Mouse (Mus musculus): Measurements from ENCODE around the gene Kcnq1. TPM values are rescaled to one million over a fixed set of nuclear protein-coding genes. Genes with fewer than 3 reads are reported as not detected.
A peak's percentile ranks its signal among the peaks of the same experiment; 100 is the strongest.

Kcnq1 gene
- polyA plus RNA-seq, 1 experiment from 2014 or later: 1.5 TPM

- 82% methylated on average over 5 of the region's 5 CpGs for WGBS
- no peak for DNase-seq (ENCODE audit: low spot score)
Measured at GRCm38 (mm10) chr7:143132815-143133214, 26.7 kb downstream of the Kcnq1 start.

GRCm38 (mm10) chr7:143136125-143136524, 30.0 kb downstream of the Kcnq1 start:
- H3K27me3 ChIP-seq (ENCODE audit: control insufficient read depth, insufficient read depth, low read length): no peaks in the 10 kb centered on the region

More at GRCm38 (mm10) chr7:143132815-143133214, 26.7 kb downstream of the Kcnq1 start:
- Histone ChIP-seq H3K4me3 (ENCODE audit: low read depth, low read length) (no peak overlapping the region), H3K4me2 (ENCODE audit: low read depth, low read length, severe bottlenecking) (no peak overlapping the region), H3K36me3 (ENCODE audit: control insufficient read depth, insufficient read depth, low read length) (no peaks in the 10 kb centered on the region), H3K27me3 (ENCODE audit: control insufficient read depth, insufficient read depth, low read length) (no peaks in the 10 kb centered on the region), H3K4me1 (replicated peaks; ENCODE audit: control insufficient read depth, insufficient read depth, low read length) (no peaks in the 10 kb centered on the region), H3K27ac (ENCODE audit: low read depth, low read length) (no peak overlapping the region), H3K9ac (ENCODE audit: low read length) (no peak overlapping the region), H3K9me3 (ENCODE audit: control insufficient read depth, low read length) (no peaks in the 10 kb centered on the region)
- ATAC-seq (replicated peaks; ENCODE audit: low FRiP score): no peak

GRCm38 (mm10) chr7:143136561-143136960, 30.4 kb downstream of the Kcnq1 start:
- no peaks in the 10 kb centered on the region for H3K27me3 ChIP-seq (ENCODE audit: control insufficient read depth, insufficient read depth, low read length)
- WGBS: 72% methylated on average over 5 of the region's 5 CpGs

More at GRCm38 (mm10) chr7:143136125-143136524, 30.0 kb downstream of the Kcnq1 start:
- Histone ChIP-seq H3K36me3 (ENCODE audit: control insufficient read depth, insufficient read depth, low read length) (no peaks in the 10 kb centered on the region), H3K4me3 (ENCODE audit: low read depth, low read length) (no peak overlapping the region), H3K4me2 (ENCODE audit: low read depth, low read length, severe bottlenecking) (no peak overlapping the region), H3K4me1 (replicated peaks; ENCODE audit: control insufficient read depth, insufficient read depth, low read length) (no peaks in the 10 kb centered on the region), H3K27ac (ENCODE audit: low read depth, low read length) (no peak overlapping the region), H3K9ac (ENCODE audit: low read length) (no peak overlapping the region), H3K9me3 (ENCODE audit: control insufficient read depth, low read length) (no peaks in the 10 kb centered on the region)
- DNase-seq (ENCODE audit: low spot score): no peak
- no peak for ATAC-seq (replicated peaks; ENCODE audit: low FRiP score)
- WGBS: 66% methylated on average over 2 of the region's 2 CpGs

GRCm38 (mm10) chr7:143138789-143139188, 32.6 kb downstream of the Kcnq1 start:
- Histone ChIP-seq H3K4me2 (ENCODE audit: low read depth, low read length, severe bottlenecking) (no peak overlapping the region), H3K9ac (ENCODE audit: low read length) (no peak overlapping the region), H3K27me3 (ENCODE audit: control insufficient read depth, insufficient read depth, low read length) (no peaks in the 10 kb centered on the region), H3K9me3 (ENCODE audit: control insufficient read depth, low read length) (no peaks in the 10 kb centered on the region), H3K4me3 (ENCODE audit: low read depth, low read length) (no peak overlapping the region), H3K27ac (ENCODE audit: low read depth, low read length) (no peak overlapping the region), H3K4me1 (replicated peaks; ENCODE audit: control insufficient read depth, insufficient read depth, low read length) (no peaks in the 10 kb centered on the region), H3K36me3 (ENCODE audit: control insufficient read depth, insufficient read depth, low read length) (no peaks in the 10 kb centered on the region)
- 57% methylated on average over 1 of the region's 1 CpGs for WGBS
- ATAC-seq (replicated peaks; ENCODE audit: low FRiP score) (no peak), DNase-seq (ENCODE audit: low spot score) (peak; percentile 68)

More at GRCm38 (mm10) chr7:143136561-143136960, 30.4 kb downstream of the Kcnq1 start:
- no peaks in the 10 kb centered on the region for H3K4me1 ChIP-seq (replicated peaks; ENCODE audit: control insufficient read depth, insufficient read depth, low read length)
- no peaks in the 10 kb centered on the region for H3K9me3 ChIP-seq (ENCODE audit: control insufficient read depth, low read length)
- H3K27ac ChIP-seq (ENCODE audit: low read depth, low read length): no peak overlapping the region
- H3K4me2 ChIP-seq (ENCODE audit: low read depth, low read length, severe bottlenecking): no peak overlapping the region
- DNase-seq (ENCODE audit: low spot score) (no peak), ATAC-seq (replicated peaks; ENCODE audit: low FRiP score) (no peak)
- H3K9ac ChIP-seq (ENCODE audit: low read length): no peak overlapping the region
- H3K4me3 ChIP-seq (ENCODE audit: low read depth, low read length): no peak overlapping the region
- no peaks in the 10 kb centered on the region for H3K36me3 ChIP-seq (ENCODE audit: control insufficient read depth, insufficient read depth, low read length)

GRCm38 (mm10) chr7:143139932-143140331, 33.8 kb downstream of the Kcnq1 start:
- 89% methylated on average over 4 of the region's 4 CpGs for WGBS
- Histone ChIP-seq H3K27ac (ENCODE audit: low read depth, low read length) (no peak overlapping the region), H3K36me3 (ENCODE audit: control insufficient read depth, insufficient read depth, low read length) (no peaks in the 10 kb centered on the region), H3K4me2 (ENCODE audit: low read depth, low read length, severe bottlenecking) (no peak overlapping the region), H3K9me3 (ENCODE audit: control insufficient read depth, low read length) (no peaks in the 10 kb centered on the region), H3K9ac (ENCODE audit: low read length) (no peak overlapping the region), H3K4me1 (replicated peaks; ENCODE audit: control insufficient read depth, insufficient read depth, low read length) (no peaks in the 10 kb centered on the region), H3K4me3 (ENCODE audit: low read depth, low read length) (no peak overlapping the region), H3K27me3 (ENCODE audit: control insufficient read depth, insufficient read depth, low read length) (no peaks in the 10 kb centered on the region)
- no peak for ATAC-seq (replicated peaks; ENCODE audit: low FRiP score)
- DNase-seq (ENCODE audit: low spot score): no peak

- DNase-seq (ENCODE audit: low spot score) (no peak), ATAC-seq (replicated peaks; ENCODE audit: low FRiP score) (no peak)
- no peak overlapping the region for H3K9ac ChIP-seq (ENCODE audit: low read length)
- no peaks in the 10 kb centered on the region for H3K4me1 ChIP-seq (replicated peaks; ENCODE audit: control insufficient read depth, insufficient read depth, low read length)
- WGBS: 93% methylated on average over 2 of the region's 2 CpGs
- no peaks in the 10 kb centered on the region for H3K36me3 ChIP-seq (ENCODE audit: control insufficient read depth, insufficient read depth, low read length)
- H3K27ac ChIP-seq (ENCODE audit: low read depth, low read length): no peak overlapping the region
- no peak overlapping the region for H3K4me2 ChIP-seq (ENCODE audit: low read depth, low read length, severe bottlenecking)
- H3K27me3 ChIP-seq (ENCODE audit: control insufficient read depth, insufficient read depth, low read length): no peaks in the 10 kb centered on the region
- H3K4me3 ChIP-seq (ENCODE audit: low read depth, low read length): no peak overlapping the region
- no peaks in the 10 kb centered on the region for H3K9me3 ChIP-seq (ENCODE audit: control insufficient read depth, low read length)
Measured at GRCm38 (mm10) chr7:143142680-143143079, 36.5 kb downstream of the Kcnq1 start.

GRCm38 (mm10) chr7:143147015-143147414, 40.9 kb downstream of the Kcnq1 start:
- Histone ChIP-seq H3K27ac (ENCODE audit: low read depth, low read length) (no peak overlapping the region), H3K9ac (ENCODE audit: low read length) (no peak overlapping the region), H3K36me3 (ENCODE audit: control insufficient read depth, insufficient read depth, low read length) (no peaks in the 10 kb centered on the region), H3K4me1 (replicated peaks; ENCODE audit: control insufficient read depth, insufficient read depth, low read length) (no peaks in the 10 kb centered on the region), H3K27me3 (ENCODE audit: control insufficient read depth, insufficient read depth, low read length) (no peaks in the 10 kb centered on the region), H3K9me3 (ENCODE audit: control insufficient read depth, low read length) (no peaks in the 10 kb centered on the region), H3K4me2 (ENCODE audit: low read depth, low read length, severe bottlenecking) (no peak overlapping the region), H3K4me3 (ENCODE audit: low read depth, low read length) (no peak overlapping the region)
- DNase-seq (ENCODE audit: low spot score) (no peak), ATAC-seq (replicated peaks; ENCODE audit: low FRiP score) (no peak)
- 75% methylated on average over 5 of the region's 5 CpGs for WGBS

- Histone ChIP-seq H3K4me1 (replicated peaks; ENCODE audit: control insufficient read depth, insufficient read depth, low read length) (peaks cover 17% of the 10 kb centered on the region), H3K4me2 (ENCODE audit: low read depth, low read length, severe bottlenecking) (no peak overlapping the region), H3K27ac (ENCODE audit: low read depth, low read length) (no peak overlapping the region), H3K9me3 (ENCODE audit: control insufficient read depth, low read length) (no peaks in the 10 kb centered on the region), H3K4me3 (ENCODE audit: low read depth, low read length) (no peak overlapping the region), H3K9ac (ENCODE audit: low read length) (no peak overlapping the region), H3K27me3 (ENCODE audit: control insufficient read depth, insufficient read depth, low read length) (no peaks in the 10 kb centered on the region; the same call in 1 of the 2 replicates), H3K36me3 (ENCODE audit: control insufficient read depth, insufficient read depth, low read length) (no peaks in the 10 kb centered on the region)
- 15% methylated on average over 2 of the region's 2 CpGs for WGBS
- ATAC-seq (replicated peaks; ENCODE audit: low FRiP score) (no peak), DNase-seq (ENCODE audit: low spot score) (peak; percentile 67)
Measured at GRCm38 (mm10) chr7:143151171-143151570, 45.0 kb downstream of the Kcnq1 start.

GRCm38 (mm10) chr7:143152350-143152749, 46.2 kb downstream of the Kcnq1 start:
- WGBS: 7% methylated on average over 3 of the region's 3 CpGs
- ATAC-seq (replicated peaks; ENCODE audit: low FRiP score): no peak
- H3K27me3 ChIP-seq (ENCODE audit: control insufficient read depth, insufficient read depth, low read length): no peaks in the 10 kb centered on the region; the same call in 1 of the 2 replicates

More at GRCm38 (mm10) chr7:143152350-143152749, 46.2 kb downstream of the Kcnq1 start:
- no peak overlapping the region for H3K27ac ChIP-seq (ENCODE audit: low read depth, low read length)
- no peak overlapping the region for H3K4me3 ChIP-seq (ENCODE audit: low read depth, low read length)
- peak; percentile 64 for DNase-seq (ENCODE audit: low spot score)
- no peak overlapping the region for H3K9ac ChIP-seq (ENCODE audit: low read length)
- no peaks in the 10 kb centered on the region for H3K36me3 ChIP-seq (ENCODE audit: control insufficient read depth, insufficient read depth, low read length)
- H3K4me1 ChIP-seq (replicated peaks; ENCODE audit: control insufficient read depth, insufficient read depth, low read length): peaks cover 17% of the 10 kb centered on the region
- no peak overlapping the region for H3K4me2 ChIP-seq (ENCODE audit: low read depth, low read length, severe bottlenecking)
- no peaks in the 10 kb centered on the region for H3K9me3 ChIP-seq (ENCODE audit: control insufficient read depth, low read length)

Data from forebrain, embryonic 11.5 days (tissue).